Mouse (Mus musculus): ENCODE data around the gene Ankk1.

The Ankk1 gene

DNA sequence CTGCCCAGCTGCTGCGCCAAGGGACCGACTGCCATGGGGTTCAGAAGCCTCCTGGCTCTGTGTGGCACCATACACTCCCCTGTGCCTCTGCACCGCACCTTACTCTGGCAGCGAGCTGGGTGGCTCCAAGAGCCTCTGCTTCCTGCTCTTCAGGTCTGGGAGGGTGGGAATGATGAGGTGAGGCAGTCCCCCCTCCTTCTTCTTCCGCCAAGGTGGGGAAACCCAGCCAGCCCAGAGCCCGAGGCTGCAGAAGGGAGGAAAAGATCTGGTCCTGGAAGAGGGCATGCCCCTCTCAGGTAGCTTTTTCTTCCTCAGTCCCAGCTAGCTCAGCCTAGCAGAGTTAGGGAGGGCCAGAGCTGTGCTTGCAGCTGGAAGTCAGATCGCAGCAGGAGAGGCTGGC is at the start of gene Ankk1:
Gene Ankk1, minus strand, starts transcription at position 101 of the 400 bp plus-strand sequence.
- no peak for DNase-seq (ENCODE audit: low spot score)

DNA sequence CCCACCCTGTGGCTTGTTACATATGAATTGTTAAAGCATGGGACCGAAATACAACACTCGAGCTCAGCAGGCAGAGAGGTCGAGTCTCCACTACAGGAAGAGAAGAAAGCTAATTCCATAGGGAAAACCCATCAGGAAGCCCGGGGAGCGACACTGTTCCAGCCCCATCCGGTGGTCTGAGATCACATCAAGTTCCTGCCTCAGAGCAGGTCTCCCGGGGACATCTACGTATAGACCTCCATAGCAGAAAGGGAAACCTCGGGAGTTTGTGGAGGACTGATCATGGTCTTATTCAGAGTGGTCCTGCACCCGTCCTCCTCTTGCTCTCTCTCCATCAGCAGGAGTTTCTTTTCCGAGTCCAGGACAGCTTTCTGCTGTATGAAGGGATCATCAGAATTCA is 45.3 kb upstream of the Ankk1 start:
- DNase-seq (ENCODE audit: low spot score): no peak

DNA sequence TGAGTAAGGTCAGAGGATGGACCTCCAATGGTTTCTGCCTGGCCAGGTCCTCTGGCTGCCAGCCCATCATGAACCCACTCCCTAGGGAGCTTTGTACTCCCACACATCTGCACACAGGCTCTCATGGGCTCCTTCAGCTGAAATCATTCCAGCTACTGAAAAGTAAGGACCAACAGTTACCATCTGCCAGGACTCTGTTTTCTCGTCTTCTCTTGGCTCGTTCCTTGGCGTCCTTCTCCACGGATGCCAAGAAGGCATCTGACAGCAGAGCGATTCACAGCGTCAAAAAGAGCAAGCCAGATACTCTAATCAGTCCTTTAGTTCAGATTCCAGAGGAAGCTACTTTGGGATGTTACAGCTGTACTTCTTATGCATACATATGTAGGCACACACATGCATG is 44.1 kb upstream of the Ankk1 start:
- DNase-seq (ENCODE audit: low spot score): no peak

DNA sequence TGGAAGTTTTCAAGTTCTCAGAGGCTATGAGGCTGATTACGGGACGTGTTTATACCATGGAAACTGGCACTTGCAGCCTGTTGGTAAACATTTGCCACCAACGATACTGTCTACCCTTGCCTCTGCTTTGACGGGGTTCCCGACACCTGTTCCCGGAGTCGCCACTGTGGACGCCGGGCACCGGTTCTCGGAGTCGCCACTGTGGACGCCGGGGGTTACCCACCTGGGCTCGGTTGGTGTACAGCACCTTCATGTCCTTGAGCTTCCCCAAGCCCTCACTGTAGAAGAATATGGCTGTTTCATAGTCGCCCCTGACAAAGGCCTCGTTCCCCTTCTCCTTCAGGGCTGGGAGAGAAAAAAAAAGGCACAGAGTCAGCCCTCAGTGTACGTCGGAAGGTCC is 43.2 kb upstream of the Ankk1 start:
- DNase-seq (ENCODE audit: low spot score): no peak

DNA sequence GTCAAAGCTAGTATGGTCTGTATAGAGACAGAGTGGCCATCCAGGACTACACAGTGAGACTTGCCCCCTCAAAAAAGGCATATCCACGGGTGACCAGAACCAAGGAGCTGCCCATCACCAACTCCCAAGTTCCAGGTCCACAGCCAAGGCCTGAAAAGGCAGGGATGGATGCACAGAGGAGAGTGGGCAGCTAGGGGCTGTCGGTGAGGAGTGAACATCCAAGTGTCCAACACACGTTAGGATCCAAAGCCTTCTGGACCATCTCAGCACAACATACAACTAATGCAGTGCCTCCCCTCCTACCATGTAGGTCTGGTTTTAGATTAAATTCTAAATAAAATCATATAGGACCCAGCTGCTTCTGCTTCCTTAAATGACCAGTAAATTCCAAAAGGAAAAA is 29.3 kb upstream of the Ankk1 start:
- no peak for DNase-seq (ENCODE audit: low spot score)

DNA sequence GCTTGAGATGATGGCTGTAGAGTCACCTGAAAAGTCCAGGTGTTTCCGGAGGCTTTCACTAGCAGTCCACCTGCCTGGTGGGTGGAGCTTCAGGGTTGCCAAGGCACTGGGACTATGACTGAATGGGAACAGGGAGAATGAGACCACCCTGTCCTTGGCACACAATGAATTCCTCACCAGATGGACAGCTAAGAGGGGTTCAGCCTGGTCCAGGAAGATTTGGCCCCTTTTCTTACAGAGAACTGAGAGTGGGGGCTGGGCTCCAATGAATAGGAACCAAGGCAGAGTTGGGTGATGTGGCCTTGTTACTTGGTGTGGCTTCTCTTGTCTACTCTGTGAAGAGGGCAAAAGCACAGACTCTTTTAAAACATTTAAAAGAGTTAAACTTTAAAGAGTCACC is 25.6 kb upstream of the Ankk1 start:
- no peak for DNase-seq (ENCODE audit: low spot score)

DNA sequence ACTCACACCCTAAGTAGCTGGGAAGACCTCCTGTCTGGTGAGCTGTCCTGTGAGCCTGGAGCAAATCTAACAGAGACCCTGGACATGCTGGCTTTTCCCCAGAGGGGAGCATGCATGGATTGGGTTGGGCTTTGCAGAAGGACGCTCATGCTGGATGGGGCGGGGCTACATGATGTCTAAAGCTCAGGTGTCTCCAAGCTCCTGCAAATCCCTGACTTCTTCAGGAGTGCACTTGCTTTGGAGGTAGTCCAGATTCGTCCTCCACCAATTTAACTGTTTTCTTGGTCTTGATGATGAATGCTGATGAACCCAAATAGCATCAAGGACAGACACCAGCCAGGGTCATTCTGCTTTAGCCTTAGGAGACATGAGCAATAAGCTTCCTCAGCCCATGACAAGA is 23.7 kb upstream of the Ankk1 start:
- DNase-seq (ENCODE audit: low spot score): no peak

DNA sequence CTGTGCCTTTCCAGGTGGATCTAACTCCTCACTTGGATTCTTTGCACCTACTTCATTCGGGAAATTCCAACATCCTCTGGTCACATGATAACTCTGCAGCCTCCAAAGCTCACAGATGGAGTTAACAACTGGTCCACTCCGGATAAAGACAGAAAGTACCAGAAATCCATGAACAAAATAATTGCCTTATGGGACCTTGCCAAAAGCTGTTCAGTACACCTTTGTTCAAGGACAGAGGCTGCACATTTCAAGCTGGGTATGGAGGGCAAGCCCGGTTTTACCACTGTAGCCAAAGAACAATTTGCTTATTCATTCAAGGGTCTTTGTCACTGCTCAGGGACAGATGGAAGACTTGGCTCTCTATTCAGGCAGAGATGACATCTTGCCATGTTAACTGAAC is 15.8 kb upstream of the Ankk1 start:
- DNase-seq (ENCODE audit: low spot score): no peak

DNA sequence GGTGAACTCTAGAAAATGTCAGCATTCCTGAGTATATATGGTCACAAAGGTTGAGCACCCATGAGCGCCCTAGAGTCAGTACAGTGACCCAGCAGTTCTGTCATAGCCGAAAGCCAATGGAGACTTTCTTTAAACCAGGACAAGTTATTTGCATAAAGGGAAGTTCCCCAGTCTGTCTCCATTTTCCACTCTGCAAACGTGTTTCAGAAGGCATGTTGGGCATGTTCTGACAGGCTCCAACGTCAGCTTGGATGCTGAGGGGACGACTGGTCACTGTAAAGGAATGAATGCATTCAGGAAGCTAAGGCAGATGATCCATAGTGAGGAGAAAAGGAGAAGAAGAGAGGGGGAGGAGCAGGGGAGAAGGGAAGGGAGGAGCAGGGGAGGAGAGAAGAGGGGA is 657 bp upstream of the Ankk1 start:
- DNase-seq (ENCODE audit: low spot score): no peak

DNA sequence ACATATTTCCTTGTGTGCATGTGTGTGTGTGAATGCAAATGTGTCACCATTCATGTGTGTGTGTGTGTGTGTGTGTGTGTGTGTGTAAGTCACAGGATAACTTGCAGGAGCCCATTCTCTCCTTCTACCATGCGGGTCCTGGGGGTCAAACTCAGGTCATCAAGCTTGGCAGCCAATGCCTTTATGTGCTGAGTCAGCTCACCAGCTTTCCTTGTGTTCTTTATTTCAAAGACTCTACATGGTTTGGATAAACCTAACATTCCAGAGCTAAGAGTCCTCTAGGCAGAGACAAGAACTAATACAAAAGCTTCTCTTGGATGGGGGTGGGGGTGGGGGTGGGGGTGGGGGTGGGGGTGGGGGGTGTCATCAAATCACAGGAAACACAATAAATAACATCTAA is 1.2 kb downstream of the Ankk1 start:
- DNase-seq (ENCODE audit: low spot score): no peak

DNA sequence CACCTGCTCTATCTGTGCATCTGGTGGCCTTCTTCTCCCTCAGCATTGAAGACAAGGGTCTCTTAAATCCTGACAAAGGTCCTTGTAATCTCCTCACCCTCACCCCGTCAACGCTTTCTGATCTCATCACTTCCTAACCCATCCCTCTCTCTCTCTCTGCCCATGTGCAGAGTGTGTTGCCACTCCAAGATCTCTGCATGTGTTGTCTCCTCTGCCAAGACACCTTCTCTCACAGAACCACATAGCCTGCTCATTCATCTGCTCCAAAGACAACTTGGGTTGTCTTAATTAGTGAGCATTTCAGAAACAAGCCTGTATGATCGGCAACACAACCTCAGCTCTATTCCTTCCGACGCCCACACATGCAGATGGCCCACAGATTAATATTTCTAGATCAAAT is 3.0 kb downstream of the Ankk1 start:
- no peak for DNase-seq (ENCODE audit: low spot score)

DNA sequence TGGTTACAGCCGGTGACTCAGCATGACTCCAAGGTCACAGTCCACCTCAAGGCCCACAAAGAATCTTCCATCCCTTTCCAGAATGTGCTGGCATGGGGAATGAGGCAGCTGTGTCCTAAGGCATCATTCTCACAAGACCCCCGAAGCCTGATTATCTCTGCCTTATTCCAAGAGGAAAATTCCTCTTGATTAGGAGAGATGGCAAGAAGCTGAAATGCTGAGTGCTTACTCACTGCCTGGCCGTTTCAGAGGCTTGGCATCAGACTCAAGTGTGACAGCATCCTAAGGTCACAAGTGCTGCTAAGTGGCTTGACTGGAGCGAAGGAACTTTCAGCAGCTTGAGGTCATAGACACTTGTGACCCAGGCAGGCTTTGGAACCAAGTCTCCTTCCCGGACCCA is 16.2 kb downstream of the Ankk1 start:
- DNase-seq (ENCODE audit: low spot score): no peak

DNA sequence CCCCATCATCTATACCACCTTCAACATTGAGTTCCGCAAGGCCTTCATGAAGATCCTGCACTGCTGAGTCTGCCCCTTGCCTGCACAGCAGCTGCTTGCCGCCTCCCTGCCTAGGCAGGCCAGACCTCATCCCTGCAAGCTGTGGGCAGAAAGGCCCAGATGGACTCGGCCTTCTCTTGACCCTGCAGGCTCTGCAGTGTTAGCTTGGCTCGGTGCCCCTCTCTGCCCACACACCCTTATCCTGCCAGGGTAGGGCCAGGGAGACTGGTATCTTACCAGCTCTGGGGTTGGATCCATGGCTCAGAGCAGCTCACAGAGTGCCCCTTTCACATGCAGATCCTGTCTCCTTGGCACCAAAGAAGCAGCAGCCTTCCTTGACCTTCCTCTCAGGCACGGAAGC is 19.8 kb downstream of the Ankk1 start:
- DNase-seq (ENCODE audit: low spot score): no peak

DNA sequence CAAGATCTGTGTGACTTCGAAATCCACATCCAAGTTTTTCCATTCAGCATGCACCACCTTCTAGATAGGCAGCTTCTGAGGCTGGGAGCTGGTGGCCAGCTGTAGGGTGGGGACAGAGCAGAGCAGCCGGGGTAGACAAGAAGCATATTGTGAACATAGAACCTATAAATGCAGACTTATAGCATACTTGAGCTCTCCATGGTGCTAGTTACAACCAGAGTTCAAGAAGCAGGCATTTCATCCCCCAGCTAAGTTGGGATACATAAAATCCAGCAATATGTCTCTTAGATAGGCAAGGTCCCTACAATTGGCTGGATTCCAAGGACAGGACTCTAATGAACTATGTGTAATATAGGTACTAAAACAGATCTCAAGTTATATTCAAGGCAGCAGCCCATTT is 23.1 kb downstream of the Ankk1 start:
- DNase-seq (ENCODE audit: low spot score): no peak

DNA sequence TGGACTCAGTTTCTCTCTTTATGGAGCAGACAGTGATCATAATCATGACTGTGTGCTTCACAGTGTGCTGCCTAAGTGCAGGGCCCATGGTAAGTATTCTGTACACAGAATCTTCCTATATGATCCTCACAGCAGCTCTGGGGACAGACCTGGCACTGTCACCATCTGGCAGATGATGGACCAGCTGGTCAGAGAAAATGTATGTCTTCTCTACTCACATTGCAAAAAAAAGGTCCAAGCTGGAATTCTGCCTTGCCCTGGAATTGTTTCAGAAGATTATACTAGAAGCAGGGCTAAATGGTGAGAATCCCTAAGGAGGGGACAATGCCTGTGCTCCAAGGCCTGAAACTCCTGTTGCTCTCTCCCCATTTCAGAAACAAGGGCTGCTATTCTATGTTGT is 30.8 kb downstream of the Ankk1 start:
- DNase-seq (ENCODE audit: low spot score): no peak

DNA sequence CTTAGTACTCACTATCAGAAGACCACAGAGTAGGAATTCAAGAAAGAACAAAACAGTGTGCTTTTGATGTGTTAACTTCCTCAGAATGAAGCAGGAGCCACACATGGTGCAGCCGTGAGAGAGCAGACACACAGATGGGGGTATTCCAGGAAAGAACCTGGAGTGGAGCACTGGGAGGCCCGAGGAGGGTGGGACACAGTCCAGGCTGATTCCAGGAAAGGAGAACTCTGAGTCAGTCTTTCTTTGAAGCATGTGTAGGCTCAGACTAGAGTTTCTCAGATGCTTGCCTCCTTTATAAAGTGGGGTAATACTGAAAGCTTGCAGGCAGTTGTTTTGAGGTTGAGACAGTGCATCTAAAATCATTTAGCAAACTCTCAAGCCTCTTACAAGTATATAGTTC is 34.6 kb downstream of the Ankk1 start:
- DNase-seq (ENCODE audit: low spot score): no peak

DNA sequence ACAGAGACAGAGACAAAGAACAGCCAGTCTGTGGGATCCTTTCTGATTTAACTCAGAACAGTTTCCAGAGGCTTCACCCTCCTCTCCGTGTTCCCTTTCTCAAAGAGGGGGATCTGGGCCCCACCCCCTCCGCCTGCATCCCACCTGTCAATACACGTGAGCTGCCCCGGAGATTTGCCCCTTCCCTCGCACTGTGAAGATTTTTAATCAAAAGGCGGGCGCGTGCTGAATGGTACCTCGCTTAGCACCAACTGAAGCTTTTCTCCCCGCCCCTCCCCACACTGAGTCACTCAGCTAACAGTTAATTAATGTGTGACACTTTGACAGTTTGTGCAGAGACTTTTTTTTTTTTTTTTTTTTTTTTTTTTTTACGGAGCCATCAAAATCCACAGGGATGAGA is 40.7 kb downstream of the Ankk1 start:
- no peak for DNase-seq (ENCODE audit: low spot score)

DNA sequence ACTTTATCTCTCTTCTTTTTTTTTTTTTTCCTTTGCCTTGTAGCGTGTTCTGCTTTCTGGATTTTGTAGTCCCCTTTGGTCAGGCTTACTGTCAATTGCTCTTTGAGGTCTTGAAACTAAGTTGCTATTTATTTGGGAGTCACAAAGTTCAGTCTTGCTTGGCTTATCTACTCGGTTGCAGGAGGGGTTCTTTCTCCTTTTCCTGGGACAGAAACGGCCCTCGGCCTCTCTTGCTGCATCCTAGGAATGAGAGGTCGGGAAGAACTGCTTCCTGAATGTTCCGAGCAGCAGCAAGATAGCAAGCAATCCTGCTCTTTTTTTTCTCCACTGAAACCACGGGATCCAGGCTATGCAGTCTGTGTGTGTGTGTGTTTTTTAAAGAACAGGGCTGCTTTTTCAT is 41.5 kb downstream of the Ankk1 start:
- DNase-seq (ENCODE audit: low spot score): no peak

DNA sequence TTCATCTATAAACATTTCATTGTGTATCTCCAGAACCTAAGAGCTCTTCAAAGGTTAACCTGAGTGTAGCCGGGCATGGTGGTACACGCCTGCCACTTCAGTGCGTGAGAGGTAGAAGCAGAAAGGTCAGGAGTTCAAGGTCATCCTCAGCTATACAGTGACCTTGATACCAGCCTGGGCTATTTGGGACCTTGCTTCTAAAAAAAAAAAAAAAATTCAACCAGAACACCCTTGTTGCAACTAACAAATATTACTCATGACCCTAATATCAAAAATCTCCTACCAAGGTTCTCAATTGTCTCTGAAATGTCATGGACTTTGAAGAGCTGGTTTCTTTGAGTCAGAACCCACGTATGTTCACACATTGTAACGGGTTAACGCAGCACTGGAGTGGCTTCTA is 42.0 kb downstream of the Ankk1 start:
- DNase-seq (ENCODE audit: low spot score): no peak

DNA sequence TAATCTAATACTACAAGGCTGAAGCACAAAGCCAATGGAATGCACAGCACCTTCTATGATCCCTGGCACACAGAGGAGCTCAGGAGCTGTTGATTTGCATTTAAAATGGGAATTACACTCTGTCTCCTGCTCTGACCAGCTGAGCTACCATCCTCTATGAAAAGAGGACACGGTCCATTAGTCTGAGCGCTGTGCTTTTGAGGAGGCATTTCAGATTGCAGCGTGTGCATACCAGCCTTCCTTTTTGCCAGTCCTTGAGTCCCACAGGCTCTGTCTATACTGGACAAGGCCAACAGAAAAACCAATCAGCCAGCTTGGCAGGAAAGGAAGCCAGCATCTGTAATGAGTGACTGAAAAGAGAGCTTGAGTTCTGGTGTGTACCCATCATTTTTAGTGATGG is 42.8 kb downstream of the Ankk1 start:
- DNase-seq (ENCODE audit: low spot score): no peak

DNA sequence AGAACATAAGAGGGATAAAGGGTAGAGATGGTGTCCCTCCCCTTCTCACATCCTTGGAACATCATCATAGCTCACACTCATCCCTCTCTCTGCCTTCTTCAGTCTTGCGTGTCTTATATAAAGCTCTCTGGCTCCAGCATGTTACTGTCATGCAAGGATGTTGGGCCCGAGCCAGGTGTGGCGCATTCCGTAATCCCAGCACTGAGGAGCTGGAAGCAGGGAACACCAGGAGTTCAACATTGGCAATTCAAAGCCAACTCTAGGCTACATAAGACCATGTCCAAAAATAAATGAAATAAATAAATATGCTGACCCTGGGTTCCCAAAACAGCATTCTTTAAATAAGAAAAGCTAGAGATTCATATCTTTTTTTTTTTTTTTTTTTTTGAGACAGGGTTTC is 46.9 kb downstream of the Ankk1 start:
- DNase-seq (ENCODE audit: low spot score): no peak

DNA sequence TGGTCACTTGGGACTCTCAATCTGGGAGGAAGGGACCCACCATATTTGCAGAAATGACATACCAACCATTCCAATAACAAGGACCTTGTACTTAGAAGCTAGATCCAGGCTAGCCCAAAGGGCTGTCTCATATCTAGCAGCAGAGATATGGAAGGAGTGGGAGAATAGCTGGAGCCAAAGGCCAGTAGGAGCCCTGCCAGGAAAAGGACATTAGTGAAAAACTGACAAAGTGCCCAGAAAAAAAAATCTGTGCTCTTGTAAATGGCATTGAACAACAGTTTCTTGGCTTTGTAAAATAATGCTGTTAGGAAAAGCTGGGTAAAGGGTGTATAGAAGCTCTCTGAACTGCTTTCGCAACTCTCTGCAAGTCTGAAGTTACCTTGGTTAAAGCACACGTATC is 52.9 kb downstream of the Ankk1 start:
- no peak for DNase-seq (ENCODE audit: low spot score)

DNA sequence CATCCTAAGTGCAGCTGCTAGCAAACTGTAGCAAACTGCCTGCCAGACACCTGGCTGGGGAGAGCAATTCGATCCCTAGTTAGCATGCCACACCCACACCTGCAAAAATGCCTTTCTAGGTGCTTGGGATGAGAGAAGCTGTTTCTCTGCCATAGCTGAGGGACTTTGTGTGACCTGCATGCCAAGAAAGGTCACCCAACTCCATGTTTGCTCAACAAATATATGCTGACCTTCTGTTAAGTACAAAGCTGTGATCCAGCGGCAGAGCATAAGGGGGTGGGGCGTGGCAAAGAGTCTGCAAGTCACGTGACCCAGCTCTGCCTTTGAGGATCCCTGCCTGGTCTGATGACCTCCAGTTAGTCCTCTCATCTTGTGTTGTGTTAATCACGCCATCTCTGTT is 61.1 kb downstream of the Ankk1 start:
- no peak for DNase-seq (ENCODE audit: low spot score)
